Mouse (Mus musculus) heart, adult 2 months (tissue): Measurements from ENCODE around the gene Trio. TPM values are rescaled to one million over a fixed set of nuclear protein-coding genes. Genes with fewer than 3 reads are reported as not detected.

Source experiments
- DNase-seq, 2 experiments: peaks; one replicate each; pipeline ENCODE4 v3.0.0; 2021
- H3K27ac ChIP-seq: fragments of 200-600 bp; 2 replicates; pipeline ENCODE4 v1.8.1; 2022
- H3K27me3 ChIP-seq: fragments of 200-500 bp; 2 replicates; pipeline ENCODE4 v1.6.1; 2012; ENCODE audit warnings: mild to moderate bottlenecking, low read length, inconsistent platforms, mixed read lengths; ENCODE audit not compliant: control insufficient read depth, insufficient read depth
- H3K36me3 ChIP-seq: fragments of 200-500 bp; 2 replicates; pipeline ENCODE4 v1.6.1; 2012; ENCODE audit warnings: low read length, inconsistent platforms; ENCODE audit not compliant: control insufficient read depth, insufficient read depth
- H3K4me1 ChIP-seq: fragments of 200-500 bp; 2 replicates; pipeline ENCODE4 v1.6.1; 2011; ENCODE audit warnings: low read length; ENCODE audit not compliant: control insufficient read depth, insufficient read depth
- H3K4me3 ChIP-seq: fragments of 200-600 bp; 2 replicates; pipeline ENCODE4 v1.8.1; 2022
- H3K79me2 ChIP-seq: fragments of 200-500 bp; replicated peaks from 2 replicates; pipeline ENCODE4 v1.6.1; 2012; ENCODE audit warnings: mild to moderate bottlenecking, inconsistent platforms, low read length, moderate library complexity, mixed read lengths; ENCODE audit not compliant: control insufficient read depth, insufficient read depth
- H3K9ac ChIP-seq: fragments of 200-500 bp; 2 replicates; pipeline ENCODE4 v1.6.1; 2012; ENCODE audit warnings: low read depth, mild to moderate bottlenecking, control low read depth, inconsistent platforms, low read length, mixed read lengths
- CTCF ChIP-seq: fragments of 200-600 bp; IDR thresholded peaks from 2 replicates; pipeline ENCODE4 v1.8.1; 2022; ENCODE audit warnings: antibody characterized with exemption, mild to moderate bottlenecking, moderate library complexity
- EP300 ChIP-seq: fragments of 200-500 bp; IDR thresholded peaks from 2 replicates; pipeline ENCODE4 v1.6.1; 2011; ENCODE audit warnings: low read depth, low read length, control low read depth; ENCODE audit not compliant: insufficient read depth
- POLR2A ChIP-seq: fragments of 200-500 bp; IDR thresholded peaks from 2 replicates; pipeline ENCODE4 v1.6.1; 2011; ENCODE audit warnings: mild to moderate bottlenecking, low read depth, low read length, control low read depth; ENCODE audit not compliant: insufficient read depth
- WGBS: fragments of 180-500 bp; shearing (Covaris S2); methylation state at CpG from one replicate; pipeline ENCODE4 v1.1.7; 2018; 5-methylcytosine and 5-hydroxymethylcytosine counted together
- intact Hi-C: fragments of 180-260 bp; cut with DNase I; formaldehyde crosslinking; loops from one replicate; pipeline ENCODE4 v1.15.1; 2025
- polyA plus RNA-seq: library from polyadenylated mRNA; depleted of rRNA; stranded (reverse); fragments of >200 nt; gene quantifications from 2 replicates; pipeline ENCODE4 v1.2.3, GENCODE M21; 2012
- total RNA-seq, 2 experiments: library from RNA; stranded (reverse); gene quantifications; 2 replicates each; pipeline ENCODE4 v1.2.3; 2021

Gene Trio
- total and polyA plus RNA-seq, 3 experiments: 28.0 to 44.2 (median 33.8) TPM

DNA sequence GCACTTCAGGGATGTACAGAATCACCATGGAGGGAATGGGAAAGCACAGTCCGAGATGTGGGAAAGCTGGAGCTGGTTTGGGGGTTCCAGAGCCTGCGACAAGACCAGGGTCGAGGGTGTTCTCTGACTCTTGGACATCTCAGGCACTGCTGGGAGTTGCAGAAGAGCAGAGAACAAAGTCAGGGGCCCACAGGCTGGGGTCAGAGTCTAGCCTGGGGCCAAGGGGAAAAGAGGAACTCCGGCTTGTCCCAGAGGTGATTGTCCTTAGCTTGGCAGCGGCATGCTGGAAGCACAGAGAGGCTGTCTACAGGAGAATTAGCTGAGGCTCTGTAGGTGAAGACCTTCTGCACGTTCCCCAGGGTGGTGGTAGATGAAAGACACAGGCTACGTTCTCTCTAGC lies 307.0 kb downstream of the Trio start:
- Histone ChIP-seq H3K4me1 (no peaks in the 10 kb centered on the region), H3K27me3 (no peaks in the 10 kb centered on the region), H3K79me2 (no peaks in the 10 kb centered on the region), H3K27ac (no peak overlapping the region), H3K36me3 (no peaks in the 10 kb centered on the region), H3K9ac (no peak overlapping the region), H3K4me3 (no peak overlapping the region)
- intact Hi-C loops: loop anchor here (2.0 to 10.0 kb wide), 2 partner anchors 60 to 394 kb away; no protein-coding TSS in a partner anchor
- DNase-seq: no peak
- 82% methylated on average over 7 of the region's 7 CpGs for WGBS
- TF ChIP-seq POLR2A: no peak
- TF ChIP-seq CTCF: no peak
- TF ChIP-seq EP300: no peak

GRCm38 (mm10) chr15:27715331-27715730 lies 310.3 kb downstream of the Trio start:
- intact Hi-C loops: loop anchor here (10.0 kb wide), 1 partner anchor 391 kb away; no protein-coding TSS in a partner anchor
- WGBS: 40% methylated on average over 3 of the region's 3 CpGs
- no peak overlapping the region for H3K27ac ChIP-seq
- no peak overlapping the region for H3K4me3 ChIP-seq
- no peaks in the 10 kb centered on the region for H3K79me2 ChIP-seq
- TF ChIP-seq CTCF (peak; percentile 64), EP300 (no peak)
- no peak overlapping the region for H3K9ac ChIP-seq
- no peaks in the 10 kb centered on the region for H3K36me3 ChIP-seq
- DNase-seq: peak in 1 of 2 experiments; percentile 36
- no peaks in the 10 kb centered on the region for H3K27me3 ChIP-seq
- H3K4me1 ChIP-seq: no peaks in the 10 kb centered on the region

DNA sequence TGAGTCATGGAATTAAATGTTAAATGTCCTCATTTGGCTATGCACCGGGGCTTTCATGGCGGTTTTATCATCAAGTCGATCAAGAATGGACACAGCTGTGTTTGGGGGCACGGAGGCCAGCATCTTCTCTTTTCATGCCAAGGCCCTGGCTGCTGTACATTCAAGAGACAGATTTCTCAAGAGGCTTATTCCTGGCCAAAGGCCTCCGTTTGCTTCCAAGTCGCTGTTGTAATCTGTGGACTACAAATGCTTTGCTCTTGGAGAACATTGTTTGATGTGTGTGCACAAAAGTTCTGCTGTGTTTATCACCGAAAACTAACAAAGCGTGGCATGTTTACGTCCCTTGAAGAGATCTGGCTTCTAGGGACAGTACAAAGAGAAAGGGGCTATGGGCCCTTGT lies 314.9 kb downstream of the Trio start:
- no peaks in the 10 kb centered on the region for H3K79me2 ChIP-seq
- intact Hi-C loops: loop anchor here (10.0 kb wide), 1 partner anchor 386 kb away; no protein-coding TSS in a partner anchor
- no peak for DNase-seq

DNA sequence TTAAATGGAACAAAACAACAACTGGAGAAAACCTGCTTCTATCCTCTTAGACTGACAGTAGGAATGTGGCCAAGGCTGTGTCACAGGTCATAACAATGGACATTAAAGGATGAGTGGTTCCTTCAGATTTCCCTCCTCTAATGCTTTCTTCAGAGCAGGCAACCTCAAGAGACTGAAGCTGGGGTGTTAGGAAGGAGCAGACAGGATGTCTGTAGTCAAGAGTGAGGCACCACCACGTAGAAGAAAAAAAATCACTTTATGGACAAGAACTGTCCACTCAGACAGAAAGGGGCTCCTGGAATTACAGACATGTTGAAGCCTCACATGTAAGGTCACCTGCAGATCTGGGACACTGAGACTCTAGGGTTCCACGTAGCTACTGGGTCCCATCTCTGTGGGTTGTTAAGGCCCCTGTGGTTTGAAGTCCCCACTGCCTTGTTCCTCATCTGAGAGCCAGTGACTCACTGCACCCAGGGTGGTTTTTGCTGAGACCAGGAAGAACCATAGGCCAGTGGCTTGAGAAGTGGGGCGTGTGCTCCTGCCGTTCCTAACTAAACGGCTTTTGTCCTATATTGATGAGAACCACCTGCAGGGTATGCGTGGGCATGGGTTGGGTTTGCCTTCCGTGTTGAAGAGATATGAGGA lies 316.6 kb downstream of the Trio start:
- Histone ChIP-seq H3K27ac (no peak overlapping the region), H3K4me1 (no peaks in the 10 kb centered on the region), H3K4me3 (no peak overlapping the region), H3K27me3 (no peaks in the 10 kb centered on the region), H3K36me3 (no peaks in the 10 kb centered on the region), H3K9ac (no peak overlapping the region), H3K79me2 (no peaks in the 10 kb centered on the region)
- no peak for TF ChIP-seq CTCF
- TF ChIP-seq EP300: no peak
- no peak for TF ChIP-seq POLR2A
- no peak for DNase-seq
- WGBS: 73% methylated on average over 7 of the region's 7 CpGs
- intact Hi-C loops: no loop called here

More for the DNA sequence above, 314.9 kb downstream of the Trio start:
- H3K4me1 ChIP-seq: no peaks in the 10 kb centered on the region
- no peak overlapping the region for H3K27ac ChIP-seq
- no peak overlapping the region for H3K4me3 ChIP-seq
- no peaks in the 10 kb centered on the region for H3K27me3 ChIP-seq
- WGBS: 72% methylated on average over 9 of the region's 9 CpGs
- TF ChIP-seq CTCF: no peak
- no peak for TF ChIP-seq POLR2A
- no peak for TF ChIP-seq EP300
- no peak overlapping the region for H3K9ac ChIP-seq
- H3K36me3 ChIP-seq: no peaks in the 10 kb centered on the region

- no peak overlapping the region for H3K27ac ChIP-seq
- no peaks in the 10 kb centered on the region for H3K36me3 ChIP-seq
- H3K79me2 ChIP-seq: no peaks in the 10 kb centered on the region
- TF ChIP-seq POLR2A (no peak), EP300 (no peak), CTCF (no peak)
- WGBS: 49% methylated on average over 3 of the region's 3 CpGs
- intact Hi-C loops: no loop called here
- no peak overlapping the region for H3K4me3 ChIP-seq
- H3K4me1 ChIP-seq: no peaks in the 10 kb centered on the region
- DNase-seq: no peak
- no peak overlapping the region for H3K9ac ChIP-seq
- no peaks in the 10 kb centered on the region for H3K27me3 ChIP-seq
Measured at GRCm38 (mm10) chr15:27708499-27708898, 317.1 kb downstream of the Trio start.

DNA sequence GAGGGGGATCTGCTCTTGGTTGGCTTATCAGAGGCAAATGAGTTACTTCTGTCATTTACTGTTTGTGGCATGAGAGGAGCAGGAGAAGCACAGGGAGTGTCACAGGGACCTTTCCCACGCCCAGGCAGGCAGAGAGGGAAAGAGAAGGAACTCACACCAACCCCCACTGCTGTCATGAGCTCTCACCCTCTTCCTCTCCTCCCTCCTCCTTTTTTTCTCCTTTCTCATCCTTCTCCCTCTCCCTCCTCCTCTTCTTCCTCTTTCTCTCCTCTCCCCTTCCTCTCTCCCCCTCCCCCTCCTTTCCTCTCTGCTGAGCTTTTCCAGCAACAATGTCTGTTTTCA lies 322.7 kb downstream of the Trio start:
- TF ChIP-seq CTCF (no peak), EP300 (no peak), POLR2A (no peak)
- no peaks in the 10 kb centered on the region for H3K27me3 ChIP-seq
- H3K79me2 ChIP-seq: no peaks in the 10 kb centered on the region
- no peak overlapping the region for H3K4me3 ChIP-seq
- H3K27ac ChIP-seq: no peak overlapping the region
- H3K4me1 ChIP-seq: peaks cover 1% of the 10 kb centered on the region
- DNase-seq: no peak
- intact Hi-C loops: no loop called here
- 17% methylated on average over 1 of the region's 1 CpGs for WGBS
- H3K9ac ChIP-seq: no peak overlapping the region
- H3K36me3 ChIP-seq: no peaks in the 10 kb centered on the region
